Mouse (Mus musculus): ENCODE data around the gene Psme2. TPM values are rescaled to one million over a fixed set of nuclear protein-coding genes. Genes with fewer than 3 reads are reported as not detected.

The Psme2 gene
- polyA plus RNA-seq, 1 experiment from 2014 or later, result 308 TPM

GRCm38 (mm10) chr14:55598521-55599390, 7.8 kb upstream of the Psme2 start:
- H3K27me3 ChIP-seq (replicated peaks; ENCODE audit: insufficient read depth, low read length), result no peaks in the 10 kb centered on the region
- 95% methylated on average over 21 of the region's 21 CpGs for WGBS
- DNase-seq (ENCODE audit: low spot score), result no peak
- peaks cover 52% of the 10 kb centered on the region for H3K36me3 ChIP-seq (ENCODE audit: insufficient read depth, low read length)
- H3K9me3 ChIP-seq (ENCODE audit: low read length), result no peaks in the 10 kb centered on the region
- ATAC-seq, result no peak
- no peak overlapping the region for H3K4me2 ChIP-seq (replicated peaks; ENCODE audit: low read depth, low read length)
- H3K4me1 ChIP-seq (ENCODE audit: insufficient read depth, low read depth, low read length), result no peaks in the 10 kb centered on the region; the same call in 1 of the 2 replicates
- no peak overlapping the region for H3K27ac ChIP-seq (ENCODE audit: low read length)
- H3K9ac ChIP-seq (replicated peaks; ENCODE audit: low read depth), result no peak overlapping the region
- TF ChIP-seq EP300 (IDR thresholded peaks at IDR 0.05) (no peak), CTCF (IDR thresholded peaks at IDR 0.05) (no peak)
- no peak overlapping the region for H3K4me3 ChIP-seq (ENCODE audit: low read depth, low read length)

GRCm38 (mm10) chr14:55596036-55596690, 5.2 kb upstream of the Psme2 start:
- Histone ChIP-seq H3K9me3 (ENCODE audit: low read length) (no peaks in the 10 kb centered on the region), H3K9ac (replicated peaks; ENCODE audit: low read depth) (no peak overlapping the region), H3K4me3 (ENCODE audit: low read depth, low read length) (no peak overlapping the region), H3K36me3 (ENCODE audit: insufficient read depth, low read length) (peaks cover 49% of the 10 kb centered on the region), H3K4me1 (ENCODE audit: insufficient read depth, low read depth, low read length) (peaks cover 7% of the 10 kb centered on the region), H3K27me3 (replicated peaks; ENCODE audit: insufficient read depth, low read length) (no peaks in the 10 kb centered on the region), H3K27ac (ENCODE audit: low read length) (no peak overlapping the region), H3K4me2 (replicated peaks; ENCODE audit: low read depth, low read length) (no peak overlapping the region)
- WGBS, result 74% methylated on average over 13 of the region's 13 CpGs
- ATAC-seq (no peak), DNase-seq (ENCODE audit: low spot score) (no peak)
- TF ChIP-seq EP300 (IDR thresholded peaks at IDR 0.05) (no peak), CTCF (IDR thresholded peaks at IDR 0.05) (no peak)

- H3K27me3 ChIP-seq (replicated peaks; ENCODE audit: insufficient read depth, low read length), result no peaks in the 10 kb centered on the region
- H3K27ac ChIP-seq (ENCODE audit: low read length), result peak overlapping the region; percentile 96
- H3K36me3 ChIP-seq (ENCODE audit: insufficient read depth, low read length), result peaks cover 26% of the 10 kb centered on the region
- 4% methylated on average over 16 of the region's 16 CpGs for WGBS
- DNase-seq (ENCODE audit: low spot score) (no peak), ATAC-seq (no peak)
- no peak for TF ChIP-seq CTCF (IDR thresholded peaks at IDR 0.05)
- H3K9me3 ChIP-seq (ENCODE audit: low read length), result no peaks in the 10 kb centered on the region
- peaks cover 10% of the 10 kb centered on the region for H3K4me1 ChIP-seq (ENCODE audit: insufficient read depth, low read depth, low read length)
- peak overlapping the region; percentile 94 for H3K4me2 ChIP-seq (replicated peaks; ENCODE audit: low read depth, low read length)
- peak overlapping the region; percentile 88 for H3K9ac ChIP-seq (replicated peaks; ENCODE audit: low read depth)
- peak overlapping the region; percentile 91 for H3K4me3 ChIP-seq (ENCODE audit: low read depth, low read length)
Measured at GRCm38 (mm10) chr14:55592226-55592625, 1.3 kb upstream of the Psme2 start.

- Histone ChIP-seq H3K36me3 (ENCODE audit: insufficient read depth, low read length) (peaks cover 23% of the 10 kb centered on the region), H3K9me3 (ENCODE audit: low read length) (no peaks in the 10 kb centered on the region), H3K9ac (replicated peaks; ENCODE audit: low read depth) (peak within 1 kb of the TSS; percentile 88), H3K4me2 (replicated peaks; ENCODE audit: low read depth, low read length) (peak within 1 kb of the TSS; percentile 94), H3K4me1 (ENCODE audit: insufficient read depth, low read depth, low read length) (peaks cover 10% of the 10 kb centered on the region), H3K27ac (ENCODE audit: low read length) (peak within 1 kb of the TSS; percentile 96), H3K27me3 (replicated peaks; ENCODE audit: insufficient read depth, low read length) (no peaks in the 10 kb centered on the region), H3K4me3 (ENCODE audit: low read depth, low read length) (peak within 1 kb of the TSS; percentile 91)
- ATAC-seq (peak; percentile 91), DNase-seq (ENCODE audit: low spot score) (peak; percentile 100)
- WGBS, result 2% methylated on average over 28 of the region's 33 CpGs
- TF ChIP-seq CTCF (IDR thresholded peaks at IDR 0.05) (no peak), EP300 (IDR thresholded peaks at IDR 0.05) (peak; percentile 80; the same call in 1 of the 2 replicates)
Measured at GRCm38 (mm10) chr14:55591331-55591891, 498 bp upstream of the Psme2 start, which contains the start of gene Rnf31. Rnf31 (plus strand) TSS chr14:55591708.

GRCm38 (mm10) chr14:55589771-55590448, 1.0 kb downstream of the Psme2 start:
- peak overlapping the region; percentile 94 for H3K4me2 ChIP-seq (replicated peaks; ENCODE audit: low read depth, low read length)
- peak overlapping the region; percentile 63 for H3K9ac ChIP-seq (replicated peaks; ENCODE audit: low read depth)
- no peak for TF ChIP-seq CTCF (IDR thresholded peaks at IDR 0.05)
- TF ChIP-seq EP300 (IDR thresholded peaks at IDR 0.05), result no peak
- WGBS, result 75% methylated on average over 11 of the region's 11 CpGs
- ATAC-seq (no peak), DNase-seq (ENCODE audit: low spot score) (no peak)
- H3K27ac ChIP-seq (ENCODE audit: low read length), result peak overlapping the region; percentile 84
- H3K4me3 ChIP-seq (ENCODE audit: low read depth, low read length), result peak overlapping the region; percentile 91
- H3K36me3 ChIP-seq (ENCODE audit: insufficient read depth, low read length), result peaks cover 9% of the 10 kb centered on the region; the same call in 1 of the 2 replicates
- H3K27me3 ChIP-seq (replicated peaks; ENCODE audit: insufficient read depth, low read length), result no peaks in the 10 kb centered on the region
- peaks cover 10% of the 10 kb centered on the region for H3K4me1 ChIP-seq (ENCODE audit: insufficient read depth, low read depth, low read length)
- H3K9me3 ChIP-seq (ENCODE audit: low read length), result no peaks in the 10 kb centered on the region

Data from lung, postnatal 0 days (tissue).